Mouse (Mus musculus): ENCODE results near the gene Abhd14b.

DNA sequence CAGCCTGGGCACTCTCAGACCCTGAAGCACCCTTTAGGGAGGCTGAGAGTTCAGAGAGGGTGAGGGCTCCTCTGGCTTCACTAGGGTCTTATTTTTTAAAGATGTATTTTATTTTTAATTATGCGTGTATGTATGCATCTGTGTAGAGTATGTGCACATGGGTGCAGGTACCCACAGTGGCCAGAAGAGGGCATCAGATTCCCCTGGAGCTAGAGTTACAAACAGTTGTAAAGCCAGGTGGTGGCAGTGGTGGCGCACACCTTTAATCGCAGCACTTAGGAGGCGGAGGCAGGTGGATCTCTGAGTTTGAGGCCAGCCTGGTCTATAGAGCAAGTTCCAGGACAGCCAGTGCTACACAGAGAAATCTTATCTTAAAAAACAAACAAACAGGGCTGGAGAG lies 38.2 kb upstream of the Abhd14b start:
- TF ChIP-seq CTCF (IDR thresholded peaks at IDR 0.05; ENCODE audit: borderline replicate concordance, control insufficient read depth, extremely low read depth, insufficient read depth, low read length, poor library complexity) (no peak), POLR2A (IDR thresholded peaks at IDR 0.05; ENCODE audit: control insufficient read depth, extremely low read depth, insufficient read depth, low read length, poor library complexity) (no peak)
